Mouse (Mus musculus) embryonic facial prominence, embryonic 12.5 days (tissue): ENCODE data around the gene Ccdc151. TPM values are rescaled to one million over a fixed set of nuclear protein-coding genes. Genes with fewer than 3 reads are reported as not detected.

Source experiments
- ATAC-seq: fragments of 200-750 bp; cut with Nextera tagmentation; 2 replicates; pipeline ENCODE4 v1.8.0; 2017; ENCODE audit not compliant: insufficient number of reproducible peaks, insufficient read depth, low FRiP score, low TSS enrichment
- H3K27ac ChIP-seq: fragments of 300-500 bp; sonication (generic); 2 replicates; pipeline ENCODE4 v1.5.1; 2016; ENCODE audit warnings: mild to moderate bottlenecking
- H3K27me3 ChIP-seq: fragments of 300-500 bp; sonication (generic); 2 replicates; pipeline ENCODE4 v1.6.1; 2016; ENCODE audit warnings: mild to moderate bottlenecking, moderate library complexity
- H3K36me3 ChIP-seq: fragments of 300-500 bp; sonication (generic); 2 replicates; pipeline ENCODE4 v1.6.1; 2016; ENCODE audit warnings: mild to moderate bottlenecking
- H3K4me1 ChIP-seq: fragments of 300-500 bp; sonication (generic); 2 replicates; pipeline ENCODE4 v1.6.1; 2016
- H3K4me2 ChIP-seq: fragments of 300-500 bp; sonication (generic); replicated peaks from 2 replicates; pipeline ENCODE4 v1.6.1; 2016; ENCODE audit warnings: mild to moderate bottlenecking, moderate library complexity
- H3K4me3 ChIP-seq: fragments of 300-500 bp; sonication (generic); 2 replicates; pipeline ENCODE4 v1.5.1; 2016; ENCODE audit warnings: mild to moderate bottlenecking
- H3K9ac ChIP-seq: fragments of 300-500 bp; sonication (generic); 2 replicates; pipeline ENCODE4 v1.6.1; 2016; ENCODE audit warnings: mild to moderate bottlenecking, moderate library complexity
- H3K9me3 ChIP-seq: fragments of 300-500 bp; sonication (generic); 2 replicates; pipeline ENCODE4 v1.6.1; 2016; ENCODE audit warnings: mild to moderate bottlenecking, moderate library complexity
- WGBS: fragments of 180-500 bp; shearing (Covaris S2); methylation state at CpG from one replicate; pipeline ENCODE4 v1.1.7; 2016; 5-methylcytosine and 5-hydroxymethylcytosine counted together
- polyA plus RNA-seq: library from polyadenylated mRNA; unstranded; fragments of >200 nt; fragmentation: Nextera tagmentation; extraction: Ambion mirVana; gene quantifications from 2 replicates; pipeline ENCODE4 v1.2.1, GENCODE M21; 2016

Ccdc151 gene
- polyA plus RNA-seq, 1 experiment from 2014 or later = 2.0 TPM

- Histone ChIP-seq H3K4me3 (peak within 1 kb of the TSS; percentile 47), H3K27me3 (peaks cover 51% of the 10 kb centered on the region), H3K9ac (peak within 1 kb of the TSS; percentile 46), H3K4me1 (peaks cover 17% of the 10 kb centered on the region), H3K4me2 (peak within 1 kb of the TSS; percentile 81), H3K27ac (no peak within 1 kb of the TSS), H3K9me3 (no peaks in the 10 kb centered on the region), H3K36me3 (no peaks in the 10 kb centered on the region)
- 20% methylated on average over 8 of the region's 8 CpGs for WGBS
- no peak for ATAC-seq
These were observed 39.0 kb downstream of the Ccdc151 start, which contains the start of gene Epor for GRCm38 (mm10) chr9:21963417-21963816. Gene Epor (minus strand): TSS chr9:21963506.

GRCm38 (mm10) chr9:21962416-21963059 is 39.9 kb downstream of the Ccdc151 start:
- Histone ChIP-seq H3K9me3 (no peaks in the 10 kb centered on the region), H3K4me1 (peaks cover 17% of the 10 kb centered on the region), H3K9ac (peak overlapping the region; percentile 46), H3K27me3 (peaks cover 51% of the 10 kb centered on the region), H3K27ac (no peak overlapping the region), H3K36me3 (no peaks in the 10 kb centered on the region), H3K4me2 (peak overlapping the region; percentile 81), H3K4me3 (peak overlapping the region; percentile 47)
- WGBS = 2% methylated on average over 34 of the region's 34 CpGs
- peak; percentile 62 for ATAC-seq

- Histone ChIP-seq H3K9ac (peak overlapping the region; percentile 46), H3K4me2 (peak overlapping the region; percentile 81), H3K27me3 (peaks cover 51% of the 10 kb centered on the region), H3K4me1 (peaks cover 17% of the 10 kb centered on the region), H3K4me3 (peak overlapping the region; percentile 47), H3K36me3 (no peaks in the 10 kb centered on the region), H3K27ac (no peak overlapping the region), H3K9me3 (no peaks in the 10 kb centered on the region)
- under 1% methylated on average over 15 of the region's 15 CpGs for WGBS
- no peak for ATAC-seq
These were observed 40.4 kb downstream of the Ccdc151 start for GRCm38 (mm10) chr9:21962010-21962409.

- 1% methylated on average over 35 of the region's 35 CpGs for WGBS
- Histone ChIP-seq H3K4me1 (peaks cover 20% of the 10 kb centered on the region), H3K9ac (no peak overlapping the region), H3K27ac (no peak overlapping the region), H3K4me2 (peak overlapping the region; percentile 81), H3K9me3 (no peaks in the 10 kb centered on the region), H3K27me3 (peaks cover 51% of the 10 kb centered on the region), H3K4me3 (peak overlapping the region; percentile 47), H3K36me3 (no peaks in the 10 kb centered on the region)
- ATAC-seq = no peak
These were observed 41.0 kb downstream of the Ccdc151 start for GRCm38 (mm10) chr9:21961366-21961980.

- ATAC-seq = no peak
- Histone ChIP-seq H3K36me3 (no peaks in the 10 kb centered on the region), H3K27me3 (peaks cover 51% of the 10 kb centered on the region), H3K27ac (no peak overlapping the region), H3K9me3 (no peaks in the 10 kb centered on the region), H3K4me2 (peak overlapping the region; percentile 81; the same call in 1 of the 2 replicates), H3K4me3 (peak overlapping the region; percentile 47; the same call in 1 of the 2 replicates), H3K4me1 (peaks cover 22% of the 10 kb centered on the region), H3K9ac (no peak overlapping the region)
- 8% methylated on average over 26 of the region's 26 CpGs for WGBS
These were observed 41.8 kb downstream of the Ccdc151 start for GRCm38 (mm10) chr9:21960558-21961208.

- peaks cover 22% of the 10 kb centered on the region for H3K4me1 ChIP-seq
- 49% methylated on average over 9 of the region's 9 CpGs for WGBS
These were observed 42.3 kb downstream of the Ccdc151 start for GRCm38 (mm10) chr9:21960135-21960534.

GRCm38 (mm10) chr9:21959244-21959643 is 43.2 kb downstream of the Ccdc151 start:
- no peak overlapping the region for H3K4me3 ChIP-seq
- peaks cover 51% of the 10 kb centered on the region for H3K27me3 ChIP-seq
- ATAC-seq = no peak
- no peaks in the 10 kb centered on the region for H3K9me3 ChIP-seq
- H3K4me2 ChIP-seq = no peak overlapping the region
- no peak overlapping the region for H3K9ac ChIP-seq
- H3K27ac ChIP-seq = no peak overlapping the region
- no peaks in the 10 kb centered on the region for H3K36me3 ChIP-seq
- 88% methylated on average over 7 of the region's 7 CpGs for WGBS
- peaks cover 22% of the 10 kb centered on the region for H3K4me1 ChIP-seq

More at GRCm38 (mm10) chr9:21960135-21960534, 42.3 kb downstream of the Ccdc151 start:
- H3K9me3 ChIP-seq = no peaks in the 10 kb centered on the region
- peaks cover 51% of the 10 kb centered on the region for H3K27me3 ChIP-seq
- no peak overlapping the region for H3K4me2 ChIP-seq
- H3K36me3 ChIP-seq = no peaks in the 10 kb centered on the region
- no peak overlapping the region for H3K4me3 ChIP-seq
- no peak overlapping the region for H3K27ac ChIP-seq
- ATAC-seq = no peak
- H3K9ac ChIP-seq = no peak overlapping the region

GRCm38 (mm10) chr9:21958372-21958771 is 44.1 kb downstream of the Ccdc151 start:
- Histone ChIP-seq H3K4me1 (peaks cover 22% of the 10 kb centered on the region), H3K4me2 (no peak overlapping the region), H3K27me3 (peaks cover 48% of the 10 kb centered on the region), H3K4me3 (no peak overlapping the region), H3K9ac (no peak overlapping the region), H3K36me3 (no peaks in the 10 kb centered on the region), H3K9me3 (no peaks in the 10 kb centered on the region), H3K27ac (no peak overlapping the region)
- no peak for ATAC-seq
- WGBS = 82% methylated on average over 5 of the region's 5 CpGs

GRCm38 (mm10) chr9:21955570-21956281 is 46.7 kb downstream of the Ccdc151 start, which contains the start of gene Swsap1:
Gene Swsap1 (plus strand): TSS chr9:21955755.
- no peaks in the 10 kb centered on the region for H3K9me3 ChIP-seq
- peaks cover 22% of the 10 kb centered on the region for H3K27me3 ChIP-seq
- H3K9ac ChIP-seq = peak within 1 kb of the TSS; percentile 65
- H3K4me2 ChIP-seq = peak within 1 kb of the TSS; percentile 64
- peaks cover 5% of the 10 kb centered on the region for H3K4me1 ChIP-seq
- WGBS = under 1% methylated on average over 54 of the region's 54 CpGs
- H3K27ac ChIP-seq = peak within 1 kb of the TSS; percentile 77
- ATAC-seq = peak; percentile 99
- no peaks in the 10 kb centered on the region for H3K36me3 ChIP-seq
- peak within 1 kb of the TSS; percentile 56 for H3K4me3 ChIP-seq

GRCm38 (mm10) chr9:21955225-21955569 is 47.2 kb downstream of the Ccdc151 start:
- H3K4me3 ChIP-seq = peak overlapping the region; percentile 56
- no peaks in the 10 kb centered on the region for H3K9me3 ChIP-seq
- WGBS = 3% methylated on average over 18 of the region's 18 CpGs
- peaks cover 5% of the 10 kb centered on the region for H3K4me1 ChIP-seq
- H3K27ac ChIP-seq = peak overlapping the region; percentile 37; the same call in 1 of the 2 replicates
- peak overlapping the region; percentile 65; the same call in 1 of the 2 replicates for H3K9ac ChIP-seq
- peak overlapping the region; percentile 64 for H3K4me2 ChIP-seq
- no peaks in the 10 kb centered on the region for H3K36me3 ChIP-seq
- peaks cover 17% of the 10 kb centered on the region for H3K27me3 ChIP-seq
- peak; percentile 43 for ATAC-seq

GRCm38 (mm10) chr9:21954635-21955034 is 47.8 kb downstream of the Ccdc151 start:
- Histone ChIP-seq H3K4me3 (no peak overlapping the region), H3K27me3 (peaks cover 12% of the 10 kb centered on the region), H3K27ac (no peak overlapping the region), H3K9me3 (no peaks in the 10 kb centered on the region), H3K4me1 (peaks cover 5% of the 10 kb centered on the region), H3K36me3 (no peaks in the 10 kb centered on the region), H3K9ac (no peak overlapping the region), H3K4me2 (no peak overlapping the region)
- ATAC-seq = no peak
- 75% methylated on average over 3 of the region's 3 CpGs for WGBS
